8 mouse cellular contexts compared by ENCODE assay signal in genomic region chr6:110559656-110560055, GRCm38 (mm10).
"Had no signal": no experiment of that assay in that cellular context is flagged by ENCODE, and none has a peak within 500 bp of the region (broad histone marks: within the 10 kb centered on the region; RNA-seq: fewer than 3 reads in every experiment).

No protein-coding gene starts in this region.

- DNase-seq: lung, adult 18-20 months; lung, embryonic 14.5 days; lung, postnatal 10 days; lung, postnatal 4 days; right cerebral cortex, postnatal 14 days; thymus, adult 2 months; thymus, postnatal 25 days; thymus, postnatal 4 days had no signal
